30 mouse cellular contexts compared by ENCODE assay signal in the genomic region with DNA sequence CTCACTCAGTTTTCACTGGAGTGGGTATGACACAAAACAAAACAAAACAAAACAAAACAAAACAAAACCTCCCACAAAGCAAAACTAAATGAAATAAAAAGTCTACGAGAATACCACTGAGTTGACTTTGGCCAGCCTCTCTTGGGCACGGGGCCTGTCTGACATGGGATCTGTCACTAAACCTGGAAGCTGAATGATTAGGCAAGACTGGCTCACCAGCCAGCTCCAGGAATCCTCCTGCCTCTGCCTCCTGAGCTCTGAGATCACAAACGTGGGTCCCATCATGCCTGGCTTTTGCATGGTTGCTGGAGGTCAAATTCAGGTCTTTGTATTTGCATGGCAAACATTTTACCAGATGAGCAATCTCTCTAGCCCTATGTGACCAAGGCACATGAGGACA.
"Had no signal": no experiment of that assay in that cellular context is flagged by ENCODE, and none has a peak within 500 bp of the region (broad histone marks: within the 10 kb centered on the region; RNA-seq: fewer than 3 reads in every experiment).

No protein-coding gene starts in this region.

- DNase-seq: heart, postnatal 10 days; heart, postnatal 14 days; heart, postnatal 36 days; heart, postnatal 4 days; kidney, adult 11 months; kidney, adult 18-20 months; kidney, adult 2 months; kidney, adult 8-10 months; kidney, adult 9 months; kidney, postnatal 10 days; kidney, postnatal 14 days; kidney, postnatal 25 days; kidney, postnatal 36 days; kidney, postnatal 4 days; layer of hippocampus, adult 9-11 months; layer of hippocampus, postnatal 36 days had no signal

- H3K9me3 ChIP-seq: heart, embryonic 15.5 days; intestine, embryonic 15.5 days had no signal

- H3K4me3 ChIP-seq: heart, embryonic 12.5 days; heart, embryonic 13.5 days; heart, embryonic 15.5 days; hindbrain, embryonic 10.5 days; hindbrain, embryonic 12.5 days; hindbrain, embryonic 13.5 days; hindbrain, embryonic 15.5 days; intestine, embryonic 15.5 days; kidney, embryonic 15.5 days; layer of hippocampus, adult 2 months; left cerebral cortex, adult 2 months had no signal

- H3K27ac ChIP-seq: heart, embryonic 13.5 days; heart, embryonic 15.5 days; hindbrain, embryonic 10.5 days; hindbrain, embryonic 12.5 days; hindbrain, embryonic 13.5 days; hindbrain, embryonic 14.5 days; hindbrain, embryonic 15.5 days; hindbrain, postnatal 0 days; intestine, embryonic 15.5 days; kidney, embryonic 15.5 days; kidney, postnatal 0 days; layer of hippocampus, adult 2 months; left cerebral cortex, adult 2 months had no signal

- H3K27me3 ChIP-seq: heart, embryonic 12.5 days; heart, embryonic 13.5 days; heart, embryonic 15.5 days; hindbrain, embryonic 12.5 days; hindbrain, embryonic 13.5 days; hindbrain, embryonic 15.5 days; intestine, embryonic 15.5 days; kidney, embryonic 15.5 days had no signal

- H3K4me1 ChIP-seq: heart, embryonic 12.5 days; heart, embryonic 13.5 days; heart, embryonic 15.5 days; hindbrain, embryonic 10.5 days; hindbrain, embryonic 12.5 days; hindbrain, embryonic 13.5 days; hindbrain, embryonic 15.5 days; intestine, embryonic 15.5 days; kidney, embryonic 15.5 days had no signal

- H3K36me3 ChIP-seq: heart, embryonic 12.5 days; heart, embryonic 13.5 days; heart, embryonic 15.5 days; hindbrain, embryonic 10.5 days; hindbrain, embryonic 12.5 days; hindbrain, embryonic 13.5 days; hindbrain, embryonic 15.5 days; intestine, embryonic 15.5 days; kidney, embryonic 15.5 days had no signal
